Mouse (Mus musculus) MEL (cell line): Measurements from ENCODE around the gene Cnot8. TPM values are rescaled to one million over a fixed set of nuclear protein-coding genes. Genes with fewer than 3 reads are reported as not detected.

Experiments
- DNase-seq: peaks from one replicate; pipeline ENCODE4 v3.0.0; 2011; ENCODE audit warnings: low read depth, low spot score
- H3K27ac ChIP-seq: 2 replicates; pipeline ENCODE4 v1.5.1; 2012; ENCODE audit warnings: low read depth, mild to moderate bottlenecking, control low read depth, low read length, moderate library complexity; ENCODE audit not compliant: control insufficient read depth
- H3K27me3 ChIP-seq, 2 experiments: fragments of 150-350 bp in 1 of 2; sonication (generic) in 1 of 2; 2 replicates each; pipeline ENCODE4 v1.6.1; 2012; ENCODE audit warnings: low read length in 2 of 2, mild to moderate bottlenecking in 2 of 2, improper control_type of control experiment in 1 of 2, moderate library complexity in 1 of 2; ENCODE audit not compliant: insufficient read depth in 2 of 2, control insufficient read depth in 1 of 2
- H3K36me3 ChIP-seq, 2 experiments: 2 replicates each; pipeline ENCODE4 v1.6.1; 2012 to 2014; ENCODE audit warnings: low read length in 2 of 2, improper control_type of control experiment in 1 of 2, inconsistent platforms in 1 of 2, mild to moderate bottlenecking in 1 of 2; ENCODE audit not compliant: insufficient read depth in 2 of 2, control insufficient read depth in 1 of 2
- H3K4me1 ChIP-seq, 2 experiments: fragments of 150-350 bp in 1 of 2; sonication (generic) in 1 of 2; 2 replicates each; pipeline ENCODE4 v1.6.1; 2012; ENCODE audit warnings: low read length in 2 of 2, improper control_type of control experiment in 1 of 2, mild to moderate bottlenecking in 1 of 2; ENCODE audit not compliant: insufficient read depth in 2 of 2, control insufficient read depth in 1 of 2
- H3K4me3 ChIP-seq, 2 experiments: fragments of 150-350 bp in 1 of 2; sonication (generic) in 1 of 2; 2 replicates each; pipeline ENCODE4 v1.5.1; 2012; ENCODE audit warnings: low read depth in 2 of 2, low read length in 2 of 2, mild to moderate bottlenecking in 2 of 2, moderate library complexity in 2 of 2, control low read depth in 1 of 2, improper control_type of control experiment in 1 of 2; ENCODE audit not compliant: control insufficient read depth in 1 of 2, insufficient read depth in 1 of 2
- H3K79me2 ChIP-seq: 2 replicates; pipeline ENCODE4 v1.6.1; 2012; ENCODE audit warnings: mild to moderate bottlenecking, low read length, moderate library complexity; ENCODE audit not compliant: control insufficient read depth, poor library complexity, insufficient read depth
- H3K9ac ChIP-seq: 2 replicates; pipeline ENCODE4 v1.6.1; 2012; ENCODE audit warnings: low read depth, mild to moderate bottlenecking, control low read depth, low read length, moderate library complexity; ENCODE audit not compliant: control insufficient read depth, poor library complexity, severe bottlenecking
- H3K9me3 ChIP-seq: fragments of 150-350 bp; sonication (generic); replicated peaks from 2 replicates; pipeline ENCODE4 v1.6.1; 2012; ENCODE audit warnings: mild to moderate bottlenecking, low read length, improper control_type of control experiment, moderate library complexity; ENCODE audit not compliant: insufficient read depth
- CTCF ChIP-seq, 3 experiments: IDR thresholded peaks in 2 of 3; conservative IDR thresholded peaks in 1 of 3; 2 replicates each; pipeline ENCODE4 v1.5.1; 2011 to 2012; ENCODE audit warnings: low read length in 3 of 3, low read depth in 2 of 3, mild to moderate bottlenecking in 2 of 3, improper control_type of control experiment in 1 of 3, inconsistent platforms in 1 of 3, mixed read lengths in 1 of 3, moderate library complexity in 1 of 3; ENCODE audit not compliant: control insufficient read depth in 1 of 3, insufficient read depth in 1 of 3, poor library complexity in 1 of 3, severe bottlenecking in 1 of 3
- ELF1 ChIP-seq: IDR thresholded peaks from 2 replicates; pipeline ENCODE4 v1.6.1; 2014; ENCODE audit warnings: low read depth, mild to moderate bottlenecking, inconsistent platforms, low read length, improper control_type of control experiment, moderate library complexity
- EP300 ChIP-seq, 2 experiments: IDR thresholded peaks; 2 replicates each; pipeline ENCODE4 v1.6.1; 2011; ENCODE audit warnings: improper control_type of control experiment in 2 of 2, low read length in 2 of 2, low read depth in 1 of 2, mild to moderate bottlenecking in 1 of 2
- MAX ChIP-seq: IDR thresholded peaks from 2 replicates; pipeline ENCODE4 v1.6.1; 2011; ENCODE audit warnings: low read length, improper control_type of control experiment
- MEF2A ChIP-seq: IDR thresholded peaks from 2 replicates; pipeline ENCODE4 v1.6.1; 2014; ENCODE audit warnings: low read depth, mild to moderate bottlenecking, inconsistent platforms, low read length, improper control_type of control experiment; ENCODE audit not compliant: poor library complexity, insufficient replicate concordance, severe bottlenecking; ENCODE audit errors: extremely low read depth
- NELFE ChIP-seq: IDR thresholded peaks from 2 replicates; pipeline ENCODE4 v1.6.1; 2011; ENCODE audit warnings: low read depth, low read length, improper control_type of control experiment
- RAD21 ChIP-seq: IDR thresholded peaks from 2 replicates; pipeline ENCODE4 v1.6.1; 2011; ENCODE audit warnings: mild to moderate bottlenecking, low read depth, low read length, improper control_type of control experiment
- RCOR1 ChIP-seq: IDR thresholded peaks from 2 replicates; pipeline ENCODE4 v1.6.1; 2012; ENCODE audit warnings: low read depth, mild to moderate bottlenecking, inconsistent platforms, low read length, improper control_type of control experiment
- SIN3A ChIP-seq: IDR thresholded peaks from 2 replicates; pipeline ENCODE4 v1.6.1; 2012; ENCODE audit warnings: low read length, improper control_type of control experiment, inconsistent platforms
- SMC3 ChIP-seq: IDR thresholded peaks from 2 replicates; pipeline ENCODE4 v1.6.1; 2011; ENCODE audit warnings: low read depth, low read length, improper control_type of control experiment
- ZMIZ1 ChIP-seq: IDR thresholded peaks from 2 replicates; pipeline ENCODE4 v1.6.1; 2012; ENCODE audit warnings: low read depth, mild to moderate bottlenecking, inconsistent platforms, low read length, improper control_type of control experiment, moderate library complexity
- polyA plus RNA-seq, 2 experiments: library from polyadenylated mRNA; stranded (reverse) in 1 of 2; unstranded in 1 of 2; fragments of >175 nt in 1 of 2; fragments of >200 nt in 1 of 2; gene quantifications; 2 replicates each; pipeline versions ENCODE4 v1.2.1 to v1.2.4; 2012; ENCODE audit warnings: low replicate concordance in 2 of 2, low read depth in 1 of 2; ENCODE audit not compliant: insufficient read length in 2 of 2, insufficient read depth in 1 of 2, missing spikeins in 1 of 2
- total RNA-seq: library from RNA; depleted of rRNA; stranded (reverse); fragments of 300-350 nt; gene quantifications from 2 replicates; pipeline ENCODE4 v1.2.3, GENCODE M21; 2012; rRNA removed

Cnot8 gene
- total and polyA plus RNA-seq, 3 experiments = 52.9 to 70.3 TPM; not detected in 1

DNA sequence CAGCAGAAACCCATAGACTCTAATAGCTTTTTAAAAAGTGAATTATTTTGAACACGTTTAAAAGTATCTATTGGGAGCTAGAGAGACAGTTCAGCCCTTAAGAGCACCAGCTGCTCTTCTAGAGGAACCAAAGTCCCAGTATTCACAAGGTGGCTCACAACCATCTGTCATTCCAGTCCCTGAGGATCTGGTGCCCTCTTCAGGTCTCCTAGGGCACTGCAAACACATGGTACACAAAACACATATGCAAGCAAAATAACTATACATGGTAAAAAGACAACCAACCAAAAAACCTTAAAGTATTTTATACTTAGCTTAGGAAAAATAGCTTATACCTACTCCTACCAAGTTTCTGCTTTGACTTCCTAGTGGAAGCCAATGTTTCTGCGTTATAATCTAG lies 61.1 kb downstream of the Cnot8 start:
- peaks cover 18% of the 10 kb centered on the region for H3K79me2 ChIP-seq
- peak; percentile 66 for DNase-seq
- no peak overlapping the region for H3K4me3 ChIP-seq
- no peaks in the 10 kb centered on the region for H3K27me3 ChIP-seq
- peaks cover 0 to 2% of the 10 kb centered on the region in 2 experiments; a peak in 1 of 4 replicates for H3K4me1 ChIP-seq
- H3K9me3 ChIP-seq = no peaks in the 10 kb centered on the region
- TF ChIP-seq MAX (peak; percentile 29; the same call in 1 of the 2 replicates), SMC3 (peak; percentile 28; the same call in 1 of the 2 replicates), ZMIZ1 (no peak), CTCF (IDR thresholded peaks at IDR 0.05 in 2 of 3, conservative IDR thresholded peaks at IDR 0.05 in 1 of 3; ENCODE audit: control insufficient read depth in 1 of 3, insufficient read depth in 1 of 3, low read depth in 2 of 3, low read length in 3 of 3, poor library complexity in 1 of 3, severe bottlenecking in 1 of 3) (peak; percentile 44 to 64 (median 53)), RAD21 (peak; percentile 41), EP300 (IDR thresholded peaks at IDR 0.05; ENCODE audit: low read depth in 1 of 2, low read length in 2 of 2) (no peak), MEF2A (no peak), NELFE (no peak)
- no peak overlapping the region for H3K27ac ChIP-seq
- peaks cover 7 to 27% of the 10 kb centered on the region in 2 experiments for H3K36me3 ChIP-seq
- H3K9ac ChIP-seq = no peak overlapping the region

DNA sequence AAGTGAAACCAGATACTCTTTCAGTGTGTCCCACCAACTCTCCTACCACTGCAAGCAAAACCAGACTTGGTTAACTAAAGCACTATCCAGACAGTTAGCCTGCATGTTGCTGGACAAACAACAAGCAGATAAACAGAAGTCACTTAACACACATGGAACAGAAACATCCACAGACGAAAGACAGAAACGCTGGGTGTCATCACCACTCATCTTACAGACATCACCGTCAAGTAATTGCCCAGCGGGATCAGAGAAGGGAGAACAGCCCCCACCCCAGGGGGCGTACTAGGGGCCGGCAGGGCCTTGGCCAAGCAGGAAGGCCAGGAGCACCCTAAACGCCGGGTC lies 63.8 kb downstream of the Cnot8 start:
- peaks cover 28% of the 10 kb centered on the region for H3K79me2 ChIP-seq
- TF ChIP-seq SIN3A (peak; percentile 54; the same call in 1 of the 2 replicates), RCOR1 (no peak), ELF1 (no peak)
- TF ChIP-seq, all 39 proteins: peak for 1
- Histone ChIP-seq H3K36me3 (peaks cover 17 to 21% of the 10 kb centered on the region in 2 experiments), H3K4me3 (peak overlapping the region; percentile 82 to 86), H3K9me3 (no peaks in the 10 kb centered on the region), H3K27ac (peak overlapping the region; percentile 30), H3K9ac (peak overlapping the region; percentile 90), H3K27me3 (no peaks in the 10 kb centered on the region), H3K4me1 (peaks cover 4 to 7% of the 10 kb centered on the region in 2 experiments)
- DNase-seq = no peak

Other genes starting within 250 kb of the Cnot8 start
- 73.9 and 88.3 TPM in 2 replicates for gene Larp1, start 95.1 kb upstream of the Cnot8 start, total RNA-seq
- 1,000 to 10,000 TPM in 1 of 2 experiments, 100 to 1,000 TPM in 1; 201 to 2,325 TPM for gene Larp1, start 95.1 kb upstream of the Cnot8 start, polyA plus RNA-seq
- 0.12 and 0.23 TPM in 2 replicates for gene Gm12248, start 11.0 kb upstream of the Cnot8 start, total RNA-seq
- gene Gm12248, start 11.0 kb upstream of the Cnot8 start, polyA plus RNA-seq = under 1 TPM in 1 of 2 experiments, not detected in 1; 0.65 TPM
- gene Gemin5, start 64.4 kb downstream of the Cnot8 start, total RNA-seq = 68.7 and 71.9 TPM in 2 replicates
- gene Gemin5, start 64.4 kb downstream of the Cnot8 start, polyA plus RNA-seq = 10 to 100 TPM; 46.5 to 52.5 TPM
- gene Mrpl22, start 67.5 kb downstream of the Cnot8 start, total RNA-seq = 187 TPM in 2 replicates
- gene Mrpl22, start 67.5 kb downstream of the Cnot8 start, polyA plus RNA-seq = 100 to 1,000 TPM in 1 of 2 experiments, not detected in 1; 144 TPM
- 2.9 and 3.7 TPM in 2 replicates for gene Igtp, start 95.4 kb downstream of the Cnot8 start, total RNA-seq
- 1 to 10 TPM in 1 of 2 experiments, not detected in 1; 3.6 TPM for gene Igtp, start 95.4 kb downstream of the Cnot8 start, polyA plus RNA-seq
- gene Irgm2, start 95.5 kb downstream of the Cnot8 start, total RNA-seq = 0.49 and 1.1 TPM in 2 replicates
- 1 to 10 TPM in 1 of 2 experiments, not detected in 1; 1.1 TPM for gene Irgm2, start 95.5 kb downstream of the Cnot8 start, polyA plus RNA-seq
- gene 4930438A08Rik, start 170.6 kb downstream of the Cnot8 start, total RNA-seq = not detected in 2 replicates
- not detected for gene 4930438A08Rik, start 170.6 kb downstream of the Cnot8 start, polyA plus RNA-seq
- gene Zfp692, start 202.9 kb downstream of the Cnot8 start, total RNA-seq = 16.0 and 25.7 TPM in 2 replicates
- gene Zfp692, start 202.9 kb downstream of the Cnot8 start, polyA plus RNA-seq = 10 to 100 TPM in 1 of 2 experiments, not detected in 1; 38.0 TPM
- 27.2 and 39.5 TPM in 2 replicates for gene Zfp672, start 226.2 kb downstream of the Cnot8 start, total RNA-seq
- gene Zfp672, start 226.2 kb downstream of the Cnot8 start, polyA plus RNA-seq = 10 to 100 TPM in 1 of 2 experiments, not detected in 1; 22.6 TPM
- gene Sh3bp5l, start 226.6 kb downstream of the Cnot8 start, total RNA-seq = 27.3 and 31.7 TPM in 2 replicates
- gene Sh3bp5l, start 226.6 kb downstream of the Cnot8 start, polyA plus RNA-seq = 10 to 100 TPM in 1 of 2 experiments, not detected in 1; 32.8 TPM